Mouse (Mus musculus): ENCODE results near the gene Spns3. TPM values are rescaled to one million over a fixed set of nuclear protein-coding genes. Genes with fewer than 3 reads are reported as not detected.
"Not testable (repeated sequence)": the region's sequence is repeated elsewhere in the genome, so short reads cannot be mapped to it uniquely, and the experiment has no call there.

The Spns3 gene
- total and polyA plus RNA-seq, 2 experiments from 2014 or later, result 0.10 to 0.25 TPM

DNA sequence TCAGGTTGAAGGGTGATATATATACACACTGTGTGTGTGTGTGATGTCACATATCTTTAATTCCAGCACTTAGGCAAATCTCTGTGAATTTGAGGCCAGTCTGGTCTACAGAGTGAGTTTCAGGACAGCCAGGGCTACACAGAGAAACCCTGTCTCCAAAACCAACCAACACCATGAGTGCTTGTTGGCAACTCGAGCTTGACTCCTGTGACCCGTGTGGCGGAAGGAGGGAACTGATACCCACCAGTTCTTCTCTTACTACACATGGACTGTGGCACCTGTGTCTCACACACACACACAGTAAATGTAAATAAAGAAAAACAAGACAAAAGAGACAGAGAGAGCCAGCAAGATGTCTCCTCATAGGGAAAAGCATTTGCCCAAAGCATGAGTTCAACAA lies 10.4 kb upstream of the Spns3 start:
- Histone ChIP-seq H3K36me3 (ENCODE audit: insufficient read depth, low read length) (no peaks in the 10 kb centered on the region), H3K9ac (replicated peaks; ENCODE audit: low read length) (no peak overlapping the region), H3K4me3 (ENCODE audit: low read length) (no peak overlapping the region), H3K27me3 (ENCODE audit: insufficient read depth, low read length) (no peaks in the 10 kb centered on the region), H3K4me2 (ENCODE audit: low read depth, low read length) (no peak overlapping the region), H3K9me3 (ENCODE audit: low read length) (no peaks in the 10 kb centered on the region), H3K4me1 (ENCODE audit: insufficient read depth, low read length) (no peaks in the 10 kb centered on the region), H3K27ac (no peak overlapping the region)
- 77% methylated on average over 3 of the region's 3 CpGs for WGBS
- no peak for TF ChIP-seq CTCF (IDR thresholded peaks at IDR 0.05; ENCODE audit: low read depth)
- DNase-seq (ENCODE audit: low spot score) (no peak), ATAC-seq (no peak)

DNA sequence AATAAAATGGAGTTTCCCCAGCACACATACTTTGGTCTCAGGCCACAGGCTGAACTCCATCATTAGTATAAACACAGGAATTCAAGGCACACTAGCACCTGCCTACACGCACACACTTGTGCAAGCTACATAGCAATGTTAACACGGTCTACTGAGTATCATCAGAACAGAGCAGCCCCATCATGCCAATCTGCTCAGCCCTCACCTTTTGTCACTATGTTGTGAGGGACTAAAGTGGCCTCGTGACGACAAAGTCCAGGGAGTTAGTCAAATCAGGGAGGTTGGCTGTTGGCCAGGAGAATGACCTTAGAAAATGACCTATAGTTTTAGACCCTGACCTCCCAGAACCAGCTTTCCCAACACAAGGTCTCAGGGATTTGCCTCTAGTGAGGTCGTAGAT lies 7.8 kb upstream of the Spns3 start:
- TF ChIP-seq CTCF (IDR thresholded peaks at IDR 0.05; ENCODE audit: low read depth), result no peak
- DNase-seq (ENCODE audit: low spot score) (no peak), ATAC-seq (no peak)
- H3K9me3 ChIP-seq (ENCODE audit: low read length), result no peaks in the 10 kb centered on the region
- H3K36me3 ChIP-seq (ENCODE audit: insufficient read depth, low read length), result no peaks in the 10 kb centered on the region
- no peaks in the 10 kb centered on the region for H3K27me3 ChIP-seq (ENCODE audit: insufficient read depth, low read length)
- WGBS, result 71% methylated on average over 5 of the region's 5 CpGs
- H3K27ac ChIP-seq, result no peak overlapping the region
- no peak overlapping the region for H3K9ac ChIP-seq (replicated peaks; ENCODE audit: low read length)
- H3K4me1 ChIP-seq (ENCODE audit: insufficient read depth, low read length), result no peaks in the 10 kb centered on the region
- no peak overlapping the region for H3K4me2 ChIP-seq (ENCODE audit: low read depth, low read length)
- no peak overlapping the region for H3K4me3 ChIP-seq (ENCODE audit: low read length)

DNA sequence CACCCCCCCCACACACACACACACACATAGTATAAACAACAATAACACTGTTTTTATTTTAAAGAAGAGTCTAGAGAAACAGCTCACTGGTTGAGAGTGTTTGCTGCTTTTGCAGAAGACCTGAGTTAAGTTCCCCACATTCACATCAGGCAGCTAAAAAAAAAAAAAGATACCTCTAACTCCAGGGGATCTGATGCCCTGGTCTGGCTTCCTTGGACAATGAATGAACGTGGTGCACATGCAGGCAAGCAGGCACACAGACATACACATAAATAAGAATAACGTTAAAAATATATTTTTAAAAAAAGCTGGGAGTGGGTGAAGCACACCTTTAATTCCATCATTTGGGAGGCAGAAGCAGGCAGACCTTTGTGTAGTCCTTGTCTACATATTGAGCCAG lies 6.6 kb upstream of the Spns3 start:
- no peak for DNase-seq (ENCODE audit: low spot score)
- Histone ChIP-seq H3K9ac (replicated peaks; ENCODE audit: low read length) (no peak overlapping the region), H3K36me3 (ENCODE audit: insufficient read depth, low read length) (no peaks in the 10 kb centered on the region), H3K27ac (no peak overlapping the region), H3K9me3 (ENCODE audit: low read length) (no peaks in the 10 kb centered on the region), H3K4me1 (ENCODE audit: insufficient read depth, low read length) (no peaks in the 10 kb centered on the region), H3K27me3 (ENCODE audit: insufficient read depth, low read length) (no peaks in the 10 kb centered on the region), H3K4me2 (ENCODE audit: low read depth, low read length) (no peak overlapping the region), H3K4me3 (ENCODE audit: low read length) (no peak overlapping the region)
- no peak for ATAC-seq
- 75% methylated on average over 2 of the region's 2 CpGs for WGBS
- TF ChIP-seq CTCF (IDR thresholded peaks at IDR 0.05; ENCODE audit: low read depth), result no peak

DNA sequence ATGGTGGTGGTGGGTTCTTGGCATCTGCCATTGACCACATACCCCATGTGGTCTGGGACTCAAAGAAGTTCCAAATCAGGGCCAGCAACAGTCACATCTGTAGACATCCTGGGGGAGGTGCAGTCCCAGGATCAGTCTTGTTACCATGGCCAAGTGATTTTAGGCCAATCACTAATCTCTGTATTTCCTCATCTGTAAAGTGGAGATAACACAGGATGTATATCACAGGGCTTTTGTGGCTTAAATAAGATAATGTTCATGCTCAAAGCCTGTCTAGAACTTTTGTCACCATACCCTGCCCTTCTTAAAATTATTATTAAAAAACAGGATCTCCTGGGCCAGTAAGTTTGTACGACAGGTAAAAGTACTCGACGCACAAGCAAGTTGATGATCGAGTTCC lies 6.2 kb upstream of the Spns3 start:
- DNase-seq (ENCODE audit: low spot score) (no peak), ATAC-seq (no peak)
- Histone ChIP-seq H3K9me3 (ENCODE audit: low read length) (no peaks in the 10 kb centered on the region), H3K27me3 (ENCODE audit: insufficient read depth, low read length) (no peaks in the 10 kb centered on the region), H3K4me3 (ENCODE audit: low read length) (no peak overlapping the region), H3K9ac (replicated peaks; ENCODE audit: low read length) (no peak overlapping the region), H3K36me3 (ENCODE audit: insufficient read depth, low read length) (no peaks in the 10 kb centered on the region), H3K4me1 (ENCODE audit: insufficient read depth, low read length) (no peaks in the 10 kb centered on the region), H3K27ac (no peak overlapping the region), H3K4me2 (ENCODE audit: low read depth, low read length) (no peak overlapping the region)
- WGBS, result 95% methylated on average over 4 of the region's 4 CpGs
- no peak for TF ChIP-seq CTCF (IDR thresholded peaks at IDR 0.05; ENCODE audit: low read depth)

DNA sequence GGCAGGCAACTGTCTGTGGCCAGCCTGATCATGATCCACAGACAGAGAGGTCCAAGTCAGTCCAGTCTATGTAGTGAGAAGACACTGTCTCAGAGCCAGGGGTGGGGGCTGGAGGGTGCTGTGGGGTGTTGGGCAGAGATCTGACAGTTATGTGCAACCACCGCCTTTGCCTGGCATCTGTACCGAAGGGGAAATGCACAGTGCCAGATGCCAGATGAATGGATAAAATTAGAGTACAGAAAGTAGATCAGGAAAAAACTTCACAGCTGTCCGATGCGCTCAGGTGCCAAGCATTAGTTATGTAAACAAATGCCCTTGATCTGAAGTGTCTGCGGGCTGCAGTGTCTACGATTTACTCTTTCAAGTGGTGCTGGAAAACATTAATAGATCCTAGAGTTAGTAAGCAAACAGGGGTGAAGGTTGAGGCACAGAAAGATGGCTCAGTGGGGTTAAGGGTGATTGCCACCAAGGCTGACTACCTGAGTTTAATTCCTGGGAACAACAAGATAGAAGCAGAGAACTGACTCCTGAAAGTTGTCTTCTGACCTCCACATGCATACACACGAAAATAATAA lies 1.3 kb upstream of the Spns3 start:
- no peaks in the 10 kb centered on the region for H3K9me3 ChIP-seq (ENCODE audit: low read length)
- H3K9ac ChIP-seq (replicated peaks; ENCODE audit: low read length), result no peak overlapping the region
- H3K4me3 ChIP-seq (ENCODE audit: low read length), result no peak overlapping the region
- no peaks in the 10 kb centered on the region for H3K36me3 ChIP-seq (ENCODE audit: insufficient read depth, low read length)
- no peak for TF ChIP-seq CTCF (IDR thresholded peaks at IDR 0.05; ENCODE audit: low read depth)
- ATAC-seq (no peak), DNase-seq (ENCODE audit: low spot score) (no peak)
- no peak overlapping the region for H3K4me2 ChIP-seq (ENCODE audit: low read depth, low read length)
- H3K27me3 ChIP-seq (ENCODE audit: insufficient read depth, low read length), result no peaks in the 10 kb centered on the region
- no peaks in the 10 kb centered on the region for H3K4me1 ChIP-seq (ENCODE audit: insufficient read depth, low read length)
- 71% methylated on average over 7 of the region's 7 CpGs for WGBS
- H3K27ac ChIP-seq, result no peak overlapping the region

DNA sequence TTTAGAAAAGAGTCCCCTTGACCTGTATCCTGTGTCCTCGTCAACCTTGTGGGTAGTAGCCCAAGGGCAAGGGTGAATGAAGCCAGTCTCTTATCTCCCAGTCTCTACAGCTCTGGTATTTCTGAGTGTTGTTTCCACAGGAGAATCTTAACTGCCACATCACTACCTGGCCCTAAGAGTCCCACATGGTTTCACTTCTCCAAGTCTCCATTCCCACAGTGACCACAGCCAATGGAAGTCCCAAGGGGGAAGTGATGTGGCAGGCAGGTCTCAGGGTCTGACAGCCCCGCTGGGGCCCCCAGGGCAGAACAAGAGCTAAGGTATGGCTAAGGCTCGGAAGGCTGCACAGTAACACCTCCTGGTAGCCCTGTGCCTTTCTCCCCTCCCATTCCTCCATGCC lies 3.1 kb downstream of the Spns3 start:
- no peak overlapping the region for H3K27ac ChIP-seq
- H3K36me3 ChIP-seq (ENCODE audit: insufficient read depth, low read length), result no peaks in the 10 kb centered on the region
- H3K9ac ChIP-seq (replicated peaks; ENCODE audit: low read length), result no peak overlapping the region
- no peak for ATAC-seq
- TF ChIP-seq CTCF (IDR thresholded peaks at IDR 0.05; ENCODE audit: low read depth), result no peak
- no peak for DNase-seq (ENCODE audit: low spot score)
- H3K4me3 ChIP-seq (ENCODE audit: low read length), result no peak overlapping the region
- H3K27me3 ChIP-seq (ENCODE audit: insufficient read depth, low read length), result no peaks in the 10 kb centered on the region
- no peak overlapping the region for H3K4me2 ChIP-seq (ENCODE audit: low read depth, low read length)
- no peaks in the 10 kb centered on the region for H3K4me1 ChIP-seq (ENCODE audit: insufficient read depth, low read length)
- WGBS, result 79% methylated on average over 3 of the region's 3 CpGs
- H3K9me3 ChIP-seq (ENCODE audit: low read length), result no peaks in the 10 kb centered on the region

DNA sequence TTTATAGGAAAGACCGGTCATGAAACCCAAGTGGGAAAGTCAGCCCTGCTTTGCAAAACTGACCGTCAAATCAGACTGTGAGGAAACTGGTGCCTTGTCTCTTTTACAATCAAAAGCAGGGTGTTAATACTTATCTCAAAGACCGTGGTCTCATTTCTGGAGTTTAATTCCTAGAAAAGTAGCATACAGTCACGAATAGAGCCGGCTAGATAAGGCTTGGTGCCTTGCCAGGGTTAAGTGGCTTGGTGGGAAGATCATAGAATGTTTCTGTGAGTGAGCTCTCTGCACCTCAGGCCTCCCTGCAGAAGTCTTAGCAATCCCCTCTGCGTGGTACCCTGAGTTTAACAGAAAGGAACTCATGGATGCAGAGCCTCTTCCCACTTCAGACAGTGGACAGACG lies 5.6 kb downstream of the Spns3 start:
- no peak overlapping the region for H3K4me3 ChIP-seq (ENCODE audit: low read length)
- H3K36me3 ChIP-seq (ENCODE audit: insufficient read depth, low read length), result no peaks in the 10 kb centered on the region
- H3K9me3 ChIP-seq (ENCODE audit: low read length), result no peaks in the 10 kb centered on the region
- ATAC-seq (no peak), DNase-seq (ENCODE audit: low spot score) (no peak)
- no peak overlapping the region for H3K4me2 ChIP-seq (ENCODE audit: low read depth, low read length)
- no peak overlapping the region for H3K9ac ChIP-seq (replicated peaks; ENCODE audit: low read length)
- no peaks in the 10 kb centered on the region for H3K27me3 ChIP-seq (ENCODE audit: insufficient read depth, low read length)
- H3K4me1 ChIP-seq (ENCODE audit: insufficient read depth, low read length), result no peaks in the 10 kb centered on the region
- H3K27ac ChIP-seq, result no peak overlapping the region
- WGBS, result 78% methylated on average over 7 of the region's 7 CpGs
- TF ChIP-seq CTCF (IDR thresholded peaks at IDR 0.05; ENCODE audit: low read depth), result no peak

DNA sequence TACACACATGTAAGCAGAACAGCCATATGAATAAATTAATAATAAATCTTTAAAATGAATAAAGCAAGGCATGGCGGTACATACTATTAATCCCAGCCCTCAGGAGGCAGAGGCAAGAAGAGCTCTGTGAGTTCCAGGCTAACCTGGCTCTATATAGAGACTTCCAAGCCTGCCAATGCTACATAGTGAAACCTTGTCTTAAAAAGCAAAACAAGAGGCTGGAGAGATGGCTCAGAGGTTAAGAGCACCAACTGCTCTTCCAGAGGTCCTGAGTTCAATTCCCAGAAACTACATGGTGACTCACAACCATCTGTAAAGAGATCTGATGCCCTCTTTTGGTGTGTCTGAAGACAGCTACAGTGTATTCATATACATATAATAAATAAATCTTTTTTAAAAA lies 6.6 kb downstream of the Spns3 start:
- not testable (repeated sequence) for H3K27ac ChIP-seq; H3K9ac ChIP-seq (replicated peaks; ENCODE audit: low read length); H3K36me3 ChIP-seq (ENCODE audit: insufficient read depth, low read length); H3K4me3 ChIP-seq (ENCODE audit: low read length); H3K27me3 ChIP-seq (ENCODE audit: insufficient read depth, low read length); H3K9me3 ChIP-seq (ENCODE audit: low read length); DNase-seq (ENCODE audit: low spot score); ATAC-seq; H3K4me1 ChIP-seq (ENCODE audit: insufficient read depth, low read length); H3K4me2 ChIP-seq (ENCODE audit: low read depth, low read length)
- 94% methylated on average over 1 of the region's 1 CpGs for WGBS
